Mouse (Mus musculus) ovary, postnatal 36 days (tissue): ENCODE results near the gene Ppip5k1.
"Not testable (repeated sequence)": the region's sequence is repeated elsewhere in the genome, so short reads cannot be mapped to it uniquely, and the experiment has no call there.

Experiments used
- DNase-seq: peaks from one replicate; pipeline ENCODE4 v3.0.0; 2022; ENCODE audit warnings: low spot score, mixed read lengths

Gene Ppip5k1

GRCm38 (mm10) chr2:121354820-121355592, at the start of gene Ppip5k1:
TSS of gene Ppip5k1 (minus strand) at chr2:121355396.
- peak; percentile 96 for DNase-seq

- no peak for DNase-seq
Observed at GRCm38 (mm10) chr2:121403296-121403695, 48.1 kb upstream of the Ppip5k1 start.

GRCm38 (mm10) chr2:121396624-121397023, 41.4 kb upstream of the Ppip5k1 start:
- DNase-seq = peak; percentile 71

- DNase-seq = not testable (repeated sequence)
Observed at GRCm38 (mm10) chr2:121386961-121387575, 31.9 kb upstream of the Ppip5k1 start, which contains the start of gene Strc. TSS of gene Strc (minus strand) at chr2:121387168.

GRCm38 (mm10) chr2:121374766-121375165, 19.6 kb upstream of the Ppip5k1 start:
- DNase-seq = no peak

- no peak for DNase-seq
Observed at GRCm38 (mm10) chr2:121372266-121372665, 17.1 kb upstream of the Ppip5k1 start.

GRCm38 (mm10) chr2:121370921-121371320, 15.7 kb upstream of the Ppip5k1 start:
- no peak for DNase-seq

GRCm38 (mm10) chr2:121368831-121369230, 13.6 kb upstream of the Ppip5k1 start:
- no peak for DNase-seq

GRCm38 (mm10) chr2:121363656-121364055, 8.5 kb upstream of the Ppip5k1 start:
- no peak for DNase-seq

- no peak for DNase-seq
Observed at GRCm38 (mm10) chr2:121359461-121359860, 4.3 kb upstream of the Ppip5k1 start.

- peak; percentile 58 for DNase-seq
Observed at GRCm38 (mm10) chr2:121358381-121358780, 3.2 kb upstream of the Ppip5k1 start.

- no peak for DNase-seq
Observed at GRCm38 (mm10) chr2:121357961-121358360, 2.8 kb upstream of the Ppip5k1 start.

- DNase-seq = no peak
Observed at GRCm38 (mm10) chr2:121357494-121357893, 2.3 kb upstream of the Ppip5k1 start, which contains the start of gene Ckmt1. TSS of gene Ckmt1 (plus strand) at chr2:121357714.

- DNase-seq = no peak
Observed at GRCm38 (mm10) chr2:121354378-121354777, 818 bp downstream of the Ppip5k1 start.

GRCm38 (mm10) chr2:121353156-121353555, 2.0 kb downstream of the Ppip5k1 start:
- no peak for DNase-seq

GRCm38 (mm10) chr2:121339057-121339456, 16.1 kb downstream of the Ppip5k1 start:
- no peak for DNase-seq

GRCm38 (mm10) chr2:121329492-121329891, 25.7 kb downstream of the Ppip5k1 start:
- no peak for DNase-seq

- DNase-seq = no peak
Observed at GRCm38 (mm10) chr2:121323693-121324470, 31.3 kb downstream of the Ppip5k1 start.

- DNase-seq = no peak
Observed at GRCm38 (mm10) chr2:121323041-121323440, 32.2 kb downstream of the Ppip5k1 start.

GRCm38 (mm10) chr2:121316278-121316677, 38.9 kb downstream of the Ppip5k1 start:
- DNase-seq = no peak

- no peak for DNase-seq
Observed at GRCm38 (mm10) chr2:121308997-121309416, 46.2 kb downstream of the Ppip5k1 start.

GRCm38 (mm10) chr2:121300036-121300435, 55.2 kb downstream of the Ppip5k1 start:
- DNase-seq = no peak
